Comparison of ENCODE assay signal across 23 mouse cellular contexts in genomic region chr9:43447372-43447771, GRCm38 (mm10).
DNase-seq lines count a peak whose midpoint lies in the region; ATAC-seq lines count a peak whose summit lies in the region.
"Had no signal": no experiment of that assay in that cellular context is flagged by ENCODE, and none has a peak within 500 bp of the region (broad histone marks: within the 10 kb centered on the region; RNA-seq: fewer than 3 reads in every experiment).

No protein-coding gene starts in this region.

- H3K27ac ChIP-seq in embryonic facial prominence, embryonic 14.5 days (replicated peaks; ENCODE audit: low read depth, low read length): no peak overlapping the region
- H3K27ac ChIP-seq in embryonic facial prominence, embryonic 10.5 days (replicated peaks): no peak overlapping the region
- H3K27ac ChIP-seq: forebrain, embryonic 15.5 days; heart, embryonic 13.5 days; hindbrain, embryonic 12.5 days; layer of hippocampus, adult 2 months; limb, embryonic 12.5 days; neural tube, embryonic 15.5 days had no signal

- H3K9me3 ChIP-seq in embryonic facial prominence, embryonic 14.5 days (ENCODE audit: control insufficient read depth, low read length): no peaks in the 10 kb centered on the region
- no peaks in the 10 kb centered on the region for H3K9me3 ChIP-seq in embryonic facial prominence, embryonic 10.5 days
- H3K9me3 ChIP-seq: forebrain, embryonic 15.5 days; heart, embryonic 13.5 days; hindbrain, embryonic 12.5 days; limb, embryonic 12.5 days; neural tube, embryonic 15.5 days had no signal

- no peak overlapping the region for H3K9ac ChIP-seq in embryonic facial prominence, embryonic 14.5 days (ENCODE audit: low read depth, low read length)
- H3K9ac ChIP-seq: forebrain, embryonic 15.5 days; heart, embryonic 13.5 days; hindbrain, embryonic 12.5 days; limb, embryonic 12.5 days; liver, postnatal 0 days; neural tube, embryonic 15.5 days had no signal

- H3K36me3 ChIP-seq in embryonic facial prominence, embryonic 14.5 days (ENCODE audit: control insufficient read depth, insufficient read depth, low read length): no peaks in the 10 kb centered on the region
- no peaks in the 10 kb centered on the region for H3K36me3 ChIP-seq in embryonic facial prominence, embryonic 10.5 days (replicated peaks)
- H3K36me3 ChIP-seq: forebrain, embryonic 15.5 days; heart, embryonic 13.5 days; hindbrain, embryonic 12.5 days; limb, embryonic 12.5 days; neural tube, embryonic 15.5 days had no signal

- intact Hi-C loops in left cerebral cortex, postnatal 14 days (cut with DNase I): no loop called here

- H3K27me3 ChIP-seq in embryonic facial prominence, embryonic 14.5 days (replicated peaks; ENCODE audit: control insufficient read depth, insufficient read depth, low read length): 0 out of 2 replicates have a peak, but pooled peaks cover 3% of the 10 kb centered on the region
- H3K27me3 ChIP-seq in embryonic facial prominence, embryonic 10.5 days (replicated peaks; ENCODE audit: low read depth, poor library complexity, severe bottlenecking): peaks cover 24% of the 10 kb centered on the region
- H3K27me3 ChIP-seq: forebrain, embryonic 15.5 days had no signal

- ATAC-seq in embryonic facial prominence, embryonic 14.5 days (ENCODE audit: low read depth): peak; percentile 71; the same call in 1 of the 2 replicates
- ATAC-seq: forebrain, embryonic 15.5 days; liver, postnatal 0 days had no signal

- no peaks in the 10 kb centered on the region for H3K4me1 ChIP-seq in embryonic facial prominence, embryonic 14.5 days (ENCODE audit: control insufficient read depth, insufficient read depth, low read length)
- H3K4me1 ChIP-seq in embryonic facial prominence, embryonic 10.5 days: 0 out of 2 replicates have a peak, but pooled peaks cover 9% of the 10 kb centered on the region
- H3K4me1 ChIP-seq: forebrain, embryonic 15.5 days; heart, embryonic 13.5 days; hindbrain, embryonic 12.5 days; limb, embryonic 12.5 days had no signal

- WGBS in embryonic facial prominence, embryonic 14.5 days: 55% methylated on average over 7 of the region's 7 CpGs
- 76% methylated on average over 7 of the region's 7 CpGs for WGBS in embryonic facial prominence, embryonic 10.5 days

- no peak overlapping the region for H3K4me2 ChIP-seq in embryonic facial prominence, embryonic 14.5 days (ENCODE audit: low read depth, low read length)
- H3K4me2 ChIP-seq: forebrain, embryonic 15.5 days; heart, embryonic 13.5 days; hindbrain, embryonic 12.5 days; limb, embryonic 12.5 days; liver, embryonic 11.5 days; midbrain, embryonic 11.5 days; neural tube, embryonic 15.5 days had no signal

- peak; percentile 58 for DNase-seq in embryonic facial prominence, embryonic 14.5 days (ENCODE audit: low spot score)
- DNase-seq in embryonic facial prominence, embryonic 10.5 days (ENCODE audit: low spot score): no peak
- peak; percentile 9 to 11 for DNase-seq in urinary bladder, postnatal 36 days (ENCODE audit: low spot score in 2 of 2)
- DNase-seq in urinary bladder, postnatal 10 days (ENCODE audit: low spot score): no peak
- peak; percentile 61 to 82 for DNase-seq in kidney, postnatal 25 days
- DNase-seq in left cerebral cortex, postnatal 14 days (ENCODE audit: low spot score in 2 of 2): no peak
- no peak for DNase-seq in left cerebral cortex, adult 8-10 months (ENCODE audit: low spot score in 2 of 2)
- no peak for DNase-seq in heart, adult 9 months (ENCODE audit: low spot score in 2 of 2)
- DNase-seq: adrenal gland, postnatal 25 days; cerebellum, adult 9-10 months; heart, adult 11 months; liver, postnatal 0 days; lung, postnatal 14 days; right cerebral cortex, adult 18-20 months; thymus, postnatal 14 days had no signal

- H3K4me3 ChIP-seq in embryonic facial prominence, embryonic 14.5 days (ENCODE audit: low read depth, low read length): no peak overlapping the region
- H3K4me3 ChIP-seq in embryonic facial prominence, embryonic 10.5 days: no peak overlapping the region
- H3K4me3 ChIP-seq: forebrain, embryonic 15.5 days; heart, embryonic 13.5 days; hindbrain, embryonic 12.5 days; layer of hippocampus, adult 2 months; limb, embryonic 12.5 days; neural tube, embryonic 15.5 days had no signal

Comparison
In these comparisons a context has a peak if more than half of its experiments do, and no peak if none do; other contexts are left out.
1. DNase-seq: peak in embryonic facial prominence, embryonic 14.5 days (single experiment), urinary bladder, postnatal 36 days (2 of 2) and kidney, postnatal 25 days (2 of 2); none in embryonic facial prominence, embryonic 10.5 days (single experiment), urinary bladder, postnatal 10 days (single experiment), left cerebral cortex, postnatal 14 days (0 of 2), left cerebral cortex, adult 8-10 months (0 of 2) and heart, adult 9 months (0 of 2).